Mouse (Mus musculus) large intestine, adult 2 months (tissue): ENCODE measurements around the gene Gm44502. TPM values are rescaled to one million over a fixed set of nuclear protein-coding genes. Genes with fewer than 3 reads are reported as not detected.
"Not testable (repeated sequence)": the region's sequence is repeated elsewhere in the genome, so short reads cannot be mapped to it uniquely, and the experiment has no call there.

Experiments used
- DNase-seq: peaks from one replicate; pipeline ENCODE4 v3.0.0-alpha.2; 2012; ENCODE audit warnings: low read depth, low spot score
- WGBS: fragments of 180-500 bp; shearing (Covaris S2); methylation state at CpG from one replicate; pipeline ENCODE4 v1.1.7; 2018; 5-methylcytosine and 5-hydroxymethylcytosine counted together
- polyA plus RNA-seq: library from polyadenylated mRNA; depleted of rRNA; stranded (reverse); fragments of >200 nt; gene quantifications from 2 replicates; pipeline ENCODE4 v1.2.3, GENCODE M21; 2012

Gene Gm44502
- polyA plus RNA-seq, 1 experiment = 0.68 TPM

- WGBS = 60% methylated on average over 6 of the region's 6 CpGs
- DNase-seq = no peak
Observed at GRCm38 (mm10) chr15:89455642-89456041, 26.1 kb upstream of the Gm44502 start.

- 23% methylated on average over 6 of the region's 6 CpGs for WGBS
- DNase-seq = no peak
Observed at GRCm38 (mm10) chr15:89454857-89455256, 25.4 kb upstream of the Gm44502 start.

- 3% methylated on average over 53 of the region's 53 CpGs for WGBS
- no peak for DNase-seq
Observed at GRCm38 (mm10) chr15:89453865-89454478, 24.5 kb upstream of the Gm44502 start, which contains the start of gene Mapk8ip2. TSS of gene Mapk8ip2 (plus strand) at chr15:89453913.

GRCm38 (mm10) chr15:89452906-89453864 lies 23.7 kb upstream of the Gm44502 start:
- DNase-seq = no peak
- 5% methylated on average over 24 of the region's 24 CpGs for WGBS

GRCm38 (mm10) chr15:89442486-89443070 lies 13.1 kb upstream of the Gm44502 start:
- 37% methylated on average over 8 of the region's 8 CpGs for WGBS

GRCm38 (mm10) chr15:89435878-89436277 lies 6.4 kb upstream of the Gm44502 start:
- 79% methylated on average over 5 of the region's 5 CpGs for WGBS
- no peak for DNase-seq

More at GRCm38 (mm10) chr15:89442486-89443070, 13.1 kb upstream of the Gm44502 start:
- no peak for DNase-seq

GRCm38 (mm10) chr15:89434136-89434535 lies 4.6 kb upstream of the Gm44502 start:
- 83% methylated on average over 3 of the region's 3 CpGs for WGBS
- no peak for DNase-seq

- no peak for DNase-seq
- WGBS = 53% methylated on average over 4 of the region's 4 CpGs
Observed at GRCm38 (mm10) chr15:89432946-89433345, 3.5 kb upstream of the Gm44502 start.

GRCm38 (mm10) chr15:89431806-89432205 lies 2.3 kb upstream of the Gm44502 start:
- no peak for DNase-seq
- WGBS = 93% methylated on average over 6 of the region's 6 CpGs

- 40% methylated on average over 3 of the region's 3 CpGs for WGBS
- DNase-seq = no peak
Observed at GRCm38 (mm10) chr15:89431271-89431670, 1.8 kb upstream of the Gm44502 start.

GRCm38 (mm10) chr15:89430771-89431170 lies 1.3 kb upstream of the Gm44502 start:
- DNase-seq = not testable (repeated sequence)
- 54% methylated on average over 9 of the region's 9 CpGs for WGBS

- 31% methylated on average over 6 of the region's 6 CpGs for WGBS
- DNase-seq = no peak
Observed at GRCm38 (mm10) chr15:89430341-89430740, 845 bp upstream of the Gm44502 start.

- 6% methylated on average over 22 of the region's 22 CpGs for WGBS
- DNase-seq = no peak
Observed at GRCm38 (mm10) chr15:89428821-89429351, 610 bp downstream of the Gm44502 start.

- no peak for DNase-seq
- 90% methylated on average over 19 of the region's 19 CpGs for WGBS
Observed at GRCm38 (mm10) chr15:89428136-89428790, 1.2 kb downstream of the Gm44502 start.

GRCm38 (mm10) chr15:89426716-89427115 lies 2.8 kb downstream of the Gm44502 start:
- 95% methylated on average over 10 of the region's 10 CpGs for WGBS
- no peak for DNase-seq

GRCm38 (mm10) chr15:89425711-89426121 lies 3.8 kb downstream of the Gm44502 start, which contains the start of gene Cpt1b:
TSS of gene Cpt1b (minus strand) at chr15:89425863.
- 66% methylated on average over 6 of the region's 6 CpGs for WGBS
- no peak for DNase-seq

- DNase-seq = no peak
- WGBS = 88% methylated on average over 8 of the region's 8 CpGs
Observed at GRCm38 (mm10) chr15:89424621-89425020, 4.9 kb downstream of the Gm44502 start.

- 94% methylated on average over 9 of the region's 9 CpGs for WGBS
- no peak for DNase-seq
Observed at GRCm38 (mm10) chr15:89421938-89422337, 7.6 kb downstream of the Gm44502 start.

- WGBS = 83% methylated on average over 8 of the region's 8 CpGs
- no peak for DNase-seq
Observed at GRCm38 (mm10) chr15:89415282-89415681, 14.2 kb downstream of the Gm44502 start.
